Mouse (Mus musculus) embryo, embryonic 11.5 days (tissue): ENCODE data around the gene Snx29.

ENCODE experiments used
- DNase-seq: peaks from one replicate; pipeline ENCODE4 v3.0.0-alpha.2; 2012; ENCODE audit warnings: low read depth, low spot score

Snx29 gene

GRCm38 (mm10) chr16:11589782-11590695, 267.3 kb downstream of the Snx29 start:
- no peak for DNase-seq

DNA sequence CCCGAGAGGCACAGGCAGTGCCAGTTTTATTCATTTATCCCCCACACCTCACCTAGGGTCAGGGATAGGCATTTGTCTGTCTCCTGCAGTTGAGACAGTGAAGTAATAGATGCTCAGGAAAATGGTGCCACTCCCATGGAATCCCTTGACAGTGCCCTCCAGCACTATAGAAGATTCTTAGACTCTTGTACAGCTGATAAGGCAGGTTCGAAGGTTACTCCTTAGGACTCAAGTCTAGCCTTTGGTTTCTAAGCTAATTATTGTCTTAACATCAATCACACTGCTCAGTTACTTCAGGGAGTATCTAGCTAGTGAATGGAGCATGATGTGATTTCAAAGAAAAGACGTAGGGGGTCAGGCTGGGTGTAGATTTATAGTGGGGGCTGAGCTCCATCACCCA, 273.9 kb downstream of the Snx29 start:
- no peak for DNase-seq

DNA sequence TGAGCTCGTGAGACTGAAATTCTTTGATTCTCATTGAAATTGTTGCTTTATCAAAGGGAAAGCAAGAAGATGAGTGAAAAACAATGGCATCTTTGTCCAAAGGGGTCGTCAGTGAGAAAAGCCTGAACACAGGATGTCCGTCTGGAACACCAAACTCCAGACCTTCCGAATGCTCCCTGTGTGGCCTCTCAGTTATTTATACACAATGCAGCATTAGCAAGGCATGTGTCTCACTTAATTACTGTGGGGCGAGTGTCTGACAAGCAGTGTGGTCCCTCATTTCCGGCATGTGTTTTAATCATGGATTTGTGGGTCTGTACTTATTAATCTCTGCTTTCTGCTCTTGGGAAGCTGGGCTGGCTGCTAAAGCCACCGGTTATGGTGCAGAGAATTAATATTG, 275.1 kb downstream of the Snx29 start:
- DNase-seq = no peak

GRCm38 (mm10) chr16:11599523-11599922, 276.8 kb downstream of the Snx29 start:
- DNase-seq = no peak

GRCm38 (mm10) chr16:11601336-11602082, 278.8 kb downstream of the Snx29 start:
- no peak for DNase-seq

- peak; percentile 23 for DNase-seq
Observed at GRCm38 (mm10) chr16:11603667-11604422, 281.1 kb downstream of the Snx29 start.

DNA sequence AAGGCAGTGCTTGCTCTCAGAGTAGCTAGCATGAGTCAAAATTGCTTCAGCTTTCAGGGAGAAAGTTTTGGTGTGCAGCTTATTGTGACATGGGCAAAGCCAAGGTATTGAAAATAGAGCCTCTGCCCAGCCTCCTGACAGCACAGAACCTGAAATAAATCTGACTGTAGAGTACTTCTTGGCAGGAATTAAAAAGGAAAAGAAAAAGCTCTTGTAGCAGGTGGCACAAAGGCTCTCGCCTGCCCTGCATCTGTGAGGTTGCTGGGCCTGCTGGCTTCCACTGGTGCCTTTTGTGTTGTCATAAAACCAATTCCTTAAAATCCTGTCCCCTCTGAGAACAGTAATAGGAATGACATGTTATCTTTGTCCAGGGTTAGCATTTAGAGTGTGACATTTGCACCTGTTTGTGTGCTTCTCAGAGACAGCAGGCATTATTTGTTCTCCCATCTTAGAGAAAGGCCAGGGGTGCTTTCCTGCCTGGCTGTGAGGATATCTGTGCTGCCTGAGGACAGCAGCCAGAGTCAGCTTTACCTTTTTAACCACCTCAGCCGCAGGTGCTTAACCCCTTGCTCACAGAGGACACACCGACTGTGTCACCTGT, 289.9 kb downstream of the Snx29 start:
- no peak for DNase-seq

DNA sequence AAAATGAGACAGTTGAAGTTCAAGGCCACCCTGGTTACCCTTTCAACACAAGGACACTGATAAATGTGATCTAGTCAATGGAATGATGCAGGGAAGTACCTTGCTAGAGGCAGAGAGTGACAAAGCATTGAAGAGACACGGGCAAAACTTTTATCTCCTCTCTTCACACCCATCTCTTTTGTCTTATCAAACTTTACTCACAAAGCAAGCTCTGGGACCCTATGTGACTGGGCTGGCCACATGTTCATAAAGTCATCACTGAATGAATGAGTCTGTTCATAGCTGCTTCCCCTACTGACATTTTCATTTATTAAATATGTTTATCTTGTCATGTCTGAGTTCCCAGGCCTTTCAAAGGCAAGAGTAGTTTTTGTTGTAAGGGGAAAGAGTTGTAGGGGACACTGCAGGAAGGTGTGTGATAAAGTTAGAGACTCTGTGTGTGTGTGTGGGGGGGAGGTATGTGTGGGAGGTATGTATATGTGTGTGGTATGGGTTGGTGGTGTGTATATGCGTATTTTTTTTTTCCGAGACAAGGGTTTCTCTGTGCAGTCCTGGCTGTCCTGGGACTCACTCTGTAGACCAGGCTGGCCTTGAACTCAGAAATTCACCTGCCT, 291.8 kb downstream of the Snx29 start:
- no peak for DNase-seq

DNA sequence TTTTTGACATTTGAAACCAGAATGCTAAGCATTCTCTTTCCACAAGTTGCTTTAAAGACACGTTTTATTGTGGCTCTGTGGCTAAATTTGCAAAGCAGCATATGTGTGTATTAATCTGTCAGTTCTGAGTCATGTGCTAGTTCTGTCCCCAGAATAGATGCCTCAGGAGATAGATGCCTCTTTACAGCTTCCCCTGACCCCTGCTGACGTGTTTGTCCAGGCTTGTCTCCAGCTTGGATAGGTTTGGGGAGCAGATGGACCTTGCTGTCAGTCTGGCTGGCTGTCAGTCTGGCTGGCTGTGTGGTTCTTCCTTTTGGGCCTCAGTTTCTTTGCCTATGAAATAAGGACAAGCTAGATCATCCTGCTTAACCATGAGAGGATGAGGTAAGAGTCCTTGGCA, 292.9 kb downstream of the Snx29 start:
- no peak for DNase-seq

GRCm38 (mm10) chr16:11619951-11620350, 297.2 kb downstream of the Snx29 start:
- DNase-seq = no peak

- DNase-seq = no peak
Observed at GRCm38 (mm10) chr16:11621042-11621441, 298.3 kb downstream of the Snx29 start.

DNA sequence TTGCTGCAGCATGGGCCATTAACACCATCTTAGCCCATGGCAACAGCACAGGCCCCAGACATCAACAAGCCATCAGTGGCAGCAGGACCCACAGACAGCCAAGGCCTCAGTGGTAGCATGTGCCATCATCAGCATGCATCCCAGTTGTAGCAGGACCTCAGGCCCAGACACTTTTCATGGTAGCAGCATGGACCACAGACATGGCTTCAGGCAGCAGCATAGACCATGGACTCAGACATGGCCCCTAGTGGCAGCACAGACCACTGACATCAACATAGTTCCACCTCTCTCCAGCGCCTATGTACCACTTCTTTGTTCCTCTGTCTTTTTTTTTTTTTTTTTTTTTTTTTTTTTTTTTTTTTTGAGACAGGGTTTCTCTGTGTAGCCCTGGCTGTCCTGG, 299.0 kb downstream of the Snx29 start:
- DNase-seq = no peak

- no peak for DNase-seq
Observed at GRCm38 (mm10) chr16:11623032-11623431, 300.3 kb downstream of the Snx29 start.

- no peak for DNase-seq
Observed at GRCm38 (mm10) chr16:11624121-11624520, 301.4 kb downstream of the Snx29 start.

DNA sequence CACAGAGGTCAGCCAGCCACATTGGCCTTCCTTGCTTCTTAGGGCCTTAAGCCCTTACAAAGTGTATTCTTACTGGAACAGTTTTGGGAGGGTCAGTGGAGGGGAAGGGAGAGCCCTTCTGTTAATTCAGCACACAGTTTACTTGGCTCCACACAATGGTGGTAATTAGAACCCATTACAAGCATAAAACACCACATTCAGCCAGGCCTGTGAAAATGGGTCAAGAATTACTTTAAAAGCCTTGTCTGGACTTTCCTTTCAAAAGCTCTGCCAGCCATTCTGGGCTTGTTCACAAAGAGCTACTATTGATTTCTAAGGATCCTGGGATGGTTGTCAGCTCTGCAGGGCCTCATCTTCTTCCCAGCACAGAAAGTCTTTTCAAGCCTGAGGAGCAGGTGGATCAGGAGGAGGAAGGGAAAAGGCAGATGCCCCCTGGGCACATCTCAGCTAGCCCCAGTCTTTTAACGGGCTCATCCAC, 303.3 kb downstream of the Snx29 start:
- DNase-seq = no peak

- DNase-seq = no peak
Observed at GRCm38 (mm10) chr16:11626616-11627015, 303.9 kb downstream of the Snx29 start.

DNA sequence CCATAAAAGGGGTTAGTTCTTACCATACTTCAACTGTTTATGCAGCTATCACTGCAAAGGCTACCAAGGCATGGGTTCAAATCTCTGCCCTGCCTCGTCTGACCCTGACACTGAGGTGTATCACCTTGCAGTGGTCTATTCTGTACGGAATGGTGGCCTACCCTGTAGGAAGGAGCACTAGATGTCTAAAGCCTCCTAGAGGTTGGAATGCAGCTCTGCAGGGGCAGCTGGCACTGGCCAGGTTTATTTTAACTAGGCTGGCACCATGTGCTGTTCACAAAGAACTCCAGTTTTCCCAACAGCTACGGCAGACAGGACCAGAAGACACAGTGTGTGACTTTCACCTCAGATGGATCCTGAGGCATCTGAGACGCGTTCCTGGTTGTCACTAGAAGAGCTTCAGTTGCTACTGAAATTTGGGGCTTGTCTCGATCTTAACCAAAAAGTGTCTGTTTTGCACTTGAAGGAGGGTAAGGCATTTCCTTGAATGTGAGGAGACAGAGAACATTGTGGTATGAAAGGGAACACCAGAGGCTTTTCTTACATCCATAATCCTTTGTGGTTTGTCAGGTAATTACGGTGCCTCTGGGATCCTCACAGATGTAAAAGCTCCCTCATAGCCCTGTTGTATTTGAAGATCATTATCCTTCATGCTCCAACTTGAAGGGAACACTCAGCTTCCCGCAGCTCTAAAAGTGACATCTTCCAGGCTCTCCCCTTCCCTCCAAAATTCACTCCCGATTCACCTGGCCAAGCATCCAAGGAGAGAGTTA, 305.3 kb downstream of the Snx29 start:
- DNase-seq = no peak

- no peak for DNase-seq
Observed at GRCm38 (mm10) chr16:11629704-11630103, 307.0 kb downstream of the Snx29 start.

- DNase-seq = no peak
Observed at GRCm38 (mm10) chr16:11630489-11630888, 307.8 kb downstream of the Snx29 start.

DNA sequence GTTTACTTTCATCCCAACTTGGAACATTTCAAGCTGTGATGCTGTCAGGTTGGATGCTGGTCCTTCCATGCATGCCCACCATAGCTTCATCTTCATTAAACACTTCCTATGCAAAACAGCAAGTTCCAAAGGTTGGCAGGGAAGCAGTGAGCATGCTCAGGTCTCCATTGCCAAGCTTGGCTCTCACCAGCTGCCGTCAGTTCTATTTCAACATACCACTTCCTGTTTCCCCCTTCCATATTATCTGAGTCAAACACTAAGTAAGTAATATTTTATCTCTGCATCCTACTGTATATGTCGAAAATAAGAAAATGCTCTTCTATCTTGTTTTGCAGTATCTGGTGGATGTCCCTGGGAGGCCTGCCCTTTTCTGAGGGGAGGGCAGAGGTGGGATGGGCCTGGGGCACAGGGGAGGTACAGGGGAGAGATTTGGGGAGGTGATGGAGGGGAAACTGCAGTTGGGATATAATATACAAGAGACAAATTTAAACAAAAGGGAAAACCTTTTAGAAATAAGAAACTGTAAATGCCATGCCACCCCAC, 309.6 kb downstream of the Snx29 start:
- DNase-seq = no peak
